8 mouse cellular contexts compared by ENCODE assay signal in the genomic region with DNA sequence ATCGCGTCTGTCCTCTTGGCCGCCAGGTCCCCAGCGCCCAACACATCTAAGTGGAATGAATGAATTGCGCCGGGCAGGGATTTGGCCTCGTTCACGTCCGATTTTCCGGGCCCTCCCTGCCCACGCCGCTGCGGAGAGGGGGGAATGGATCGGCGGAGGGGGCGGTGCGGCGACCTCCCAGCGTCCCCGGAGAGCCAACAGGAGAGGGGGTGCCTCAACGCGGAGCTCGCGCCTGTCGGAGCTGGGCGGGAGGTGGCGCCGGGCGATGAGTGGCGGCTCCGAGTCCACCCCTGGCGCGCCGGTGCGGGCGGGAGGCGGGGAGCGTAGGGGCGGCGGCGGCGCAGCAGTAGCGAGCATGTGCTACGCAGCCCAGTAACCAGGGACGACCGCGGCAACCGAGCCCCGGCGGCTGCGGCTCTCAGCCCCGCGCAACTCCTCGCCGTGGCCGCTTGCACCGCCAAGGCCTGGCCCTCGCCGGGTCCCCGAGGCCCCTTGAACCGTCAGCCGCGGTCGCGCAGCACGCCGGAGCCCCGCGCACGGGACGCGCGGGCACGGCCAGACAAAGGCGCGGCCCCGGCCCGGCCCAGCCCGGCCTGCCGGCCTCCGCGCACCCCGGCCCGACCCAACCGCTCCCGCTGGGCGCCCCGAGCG. TPM values are rescaled to one million over a fixed set of nuclear protein-coding genes. Genes with fewer than 3 reads are reported as not detected.
A peak's percentile ranks its signal among the peaks of the same experiment; 100 is the strongest.
DNase-seq lines count a peak whose midpoint lies in the region; ATAC-seq and TF ChIP-seq lines count a peak whose summit lies in the region.

Ncs1 (plus strand) TSS at position 333 of the 651 bp plus-strand sequence.

- H3K27ac ChIP-seq in ES-Bruce4 (ENCODE audit: insufficient read depth, low read length) = no peak within 1 kb of the TSS
- H3K27ac ChIP-seq in forebrain, embryonic 16.5 days (ENCODE audit: low read length) = peak within 1 kb of the TSS; percentile 80
- H3K27ac ChIP-seq in liver, embryonic 15.5 days (replicated peaks) = no peak within 1 kb of the TSS
- H3K27ac ChIP-seq in neural tube, embryonic 12.5 days = peak within 1 kb of the TSS; percentile 81

- peak within 1 kb of the TSS; percentile 67 for H3K4me3 ChIP-seq in ES-Bruce4 (ENCODE audit: low read depth, low read length)
- peak within 1 kb of the TSS; percentile 73 for H3K4me3 ChIP-seq in forebrain, embryonic 16.5 days (replicated peaks; ENCODE audit: low read length)
- peak within 1 kb of the TSS; percentile 57 for H3K4me3 ChIP-seq in liver, embryonic 15.5 days (replicated peaks)
- H3K4me3 ChIP-seq in neural tube, embryonic 12.5 days = peak within 1 kb of the TSS; percentile 90

- no peaks in the 10 kb centered on the region for H3K27me3 ChIP-seq in ES-Bruce4 (ENCODE audit: control insufficient read depth, insufficient read depth, low read length, poor library complexity, severe bottlenecking)
- H3K27me3 ChIP-seq in forebrain, embryonic 16.5 days (replicated peaks; ENCODE audit: control insufficient read depth, insufficient read depth, low read length) = no peaks in the 10 kb centered on the region
- peaks cover 71% of the 10 kb centered on the region for H3K27me3 ChIP-seq in liver, embryonic 15.5 days
- H3K27me3 ChIP-seq in neural tube, embryonic 12.5 days (replicated peaks) = peaks cover 12% of the 10 kb centered on the region

- H3K4me1 ChIP-seq in ES-Bruce4 (ENCODE audit: control insufficient read depth, insufficient read depth, low read length) = peaks cover 13% of the 10 kb centered on the region
- peaks cover 29% of the 10 kb centered on the region for H3K4me1 ChIP-seq in forebrain, embryonic 16.5 days (replicated peaks; ENCODE audit: control insufficient read depth, insufficient read depth, low read length)
- H3K4me1 ChIP-seq in liver, embryonic 15.5 days (replicated peaks) = peaks cover 7% of the 10 kb centered on the region
- H3K4me1 ChIP-seq in neural tube, embryonic 12.5 days = peaks cover 43% of the 10 kb centered on the region

- no peak for TF ChIP-seq EP300 in ES-Bruce4 (IDR thresholded peaks at IDR 0.05; ENCODE audit: insufficient read depth, low read depth, low read length)

- peak within 1 kb of the TSS; percentile 87 for H3K9ac ChIP-seq in ES-Bruce4 (ENCODE audit: low read depth, poor library complexity, severe bottlenecking)
- peak within 1 kb of the TSS; percentile 94 for H3K9ac ChIP-seq in forebrain, embryonic 16.5 days (replicated peaks; ENCODE audit: low read depth, low read length)
- peak within 1 kb of the TSS; percentile 39; the same call in 1 of the 2 replicates for H3K9ac ChIP-seq in liver, embryonic 15.5 days
- H3K9ac ChIP-seq in neural tube, embryonic 12.5 days = peak within 1 kb of the TSS; percentile 93

- intact Hi-C loops in heart, postnatal 14 days (cut with DNase I) = loop anchor here (2.0 kb wide), 1 partner anchor 45 kb away; no protein-coding TSS in a partner anchor

- no peak for TF ChIP-seq CTCF in ES-Bruce4 (IDR thresholded peaks at IDR 0.05; ENCODE audit: low read depth, low read length)

- WGBS in forebrain, embryonic 16.5 days = 0% methylated on average over 64 of the region's 89 CpGs
- WGBS in liver, embryonic 15.5 days (ENCODE audit: insufficient replicate concordance) = under 1% methylated on average over 89 of the region's 89 CpGs
- WGBS in neural tube, embryonic 12.5 days = under 1% methylated on average over 72 of the region's 89 CpGs

- H3K4me2 ChIP-seq in forebrain, embryonic 16.5 days (ENCODE audit: low read length) = peak within 1 kb of the TSS; percentile 83
- peak within 1 kb of the TSS; percentile 76 for H3K4me2 ChIP-seq in liver, embryonic 15.5 days
- peak within 1 kb of the TSS; percentile 83 for H3K4me2 ChIP-seq in neural tube, embryonic 12.5 days (replicated peaks)

- no peaks in the 10 kb centered on the region for H3K9me3 ChIP-seq in ES-Bruce4 (replicated peaks; ENCODE audit: control insufficient read depth, insufficient read depth, low read length, poor library complexity, severe bottlenecking)
- no peaks in the 10 kb centered on the region for H3K9me3 ChIP-seq in forebrain, embryonic 16.5 days (ENCODE audit: control insufficient read depth, low read length)
- H3K9me3 ChIP-seq in liver, embryonic 15.5 days (replicated peaks) = no peaks in the 10 kb centered on the region
- no peaks in the 10 kb centered on the region for H3K9me3 ChIP-seq in neural tube, embryonic 12.5 days

- peak; percentile 76 for DNase-seq in cerebellum, adult 11 months
- peak; percentile 78 to 81 for DNase-seq in heart, postnatal 14 days
- peak; percentile 72 to 87 for DNase-seq in kidney, postnatal 36 days
- peak; percentile 73 for DNase-seq in thymus, postnatal 4 days

- H3K36me3 ChIP-seq in ES-Bruce4 (ENCODE audit: control insufficient read depth, insufficient read depth, low read length, poor library complexity, severe bottlenecking) = no peaks in the 10 kb centered on the region
- H3K36me3 ChIP-seq in forebrain, embryonic 16.5 days (ENCODE audit: control insufficient read depth, insufficient read depth) = no peaks in the 10 kb centered on the region
- H3K36me3 ChIP-seq in liver, embryonic 15.5 days (replicated peaks) = no peaks in the 10 kb centered on the region
- peaks cover 14% of the 10 kb centered on the region; the same call in 1 of the 2 replicates for H3K36me3 ChIP-seq in neural tube, embryonic 12.5 days

- no peak for TF ChIP-seq POLR2A in ES-Bruce4 (IDR thresholded peaks at IDR 0.05; ENCODE audit: insufficient read depth, low read length)

- peak; percentile 91 for ATAC-seq in forebrain, embryonic 16.5 days
- peak; percentile 56 for ATAC-seq in liver, embryonic 15.5 days (ENCODE audit: insufficient read depth)
- peak; percentile 73 for ATAC-seq in neural tube, embryonic 12.5 days (ENCODE audit: low FRiP score, low read depth)

RNA-seq across cellular contexts. Expression of gene Ncs1, which starts in this region (rescaled TPM):
- 6.2 and 9.7 TPM in 2 replicates for polyA plus RNA-seq in ES-Bruce4 (2011; ENCODE audit: insufficient read depth, insufficient read length, low read depth, missing spikeins)
- polyA plus RNA-seq in forebrain, embryonic 16.5 days (2015; fragmentation: Nextera tagmentation; extraction: Ambion mirVana) = 112 and 119 TPM in 2 replicates
- 10 to 100 TPM in 1 of 2 experiments, 1 to 10 TPM in 1; 7.9 to 11.9 TPM for total RNA-seq in heart, postnatal 14 days (2021)
- polyA plus RNA-seq in liver, embryonic 15.5 days (2015; fragmentation: Nextera tagmentation; extraction: Ambion mirVana) = 1.2 and 1.3 TPM in 2 replicates
- polyA plus RNA-seq in neural tube, embryonic 12.5 days (2016; fragmentation: Nextera tagmentation; extraction: Ambion mirVana) = 106 and 108 TPM in 2 replicates

Comparison
In these comparisons a context has a peak if more than half of its experiments do, and no peak if none do; other contexts are left out.
1. RNA of gene Ncs1 (polyA plus RNA-seq): 112 to 119 TPM in forebrain, embryonic 16.5 days and 106 to 108 TPM in neural tube, embryonic 12.5 days; 6.2 to 9.7 TPM in ES-Bruce4 and 1.2 to 1.3 TPM in liver, embryonic 15.5 days; every median in the first group is over 10 times any median in the second.
2. H3K27ac ChIP-seq: peak in forebrain, embryonic 16.5 days (single experiment) and neural tube, embryonic 12.5 days (single experiment); none in ES-Bruce4 (single experiment) and liver, embryonic 15.5 days (single experiment).
3. H3K9ac ChIP-seq: peak in every context shown above with its lines; median percentile 94 in forebrain, embryonic 16.5 days; 93 in neural tube, embryonic 12.5 days; 87 in ES-Bruce4; 39 in liver, embryonic 15.5 days.
4. Peak in every context shown above with its lines, with median percentiles within 50 percentile points of each other: H3K4me3 ChIP-seq, DNase-seq, ATAC-seq and H3K4me2 ChIP-seq.